Mouse (Mus musculus): ENCODE measurements at regions not wholly inside any gene's neighbourhood (a gene's known extent, or its start where the extent isn't known, plus 50 kb on each side); places are given as distances from the start of the nearest gene placed in this dataset.

DNA sequence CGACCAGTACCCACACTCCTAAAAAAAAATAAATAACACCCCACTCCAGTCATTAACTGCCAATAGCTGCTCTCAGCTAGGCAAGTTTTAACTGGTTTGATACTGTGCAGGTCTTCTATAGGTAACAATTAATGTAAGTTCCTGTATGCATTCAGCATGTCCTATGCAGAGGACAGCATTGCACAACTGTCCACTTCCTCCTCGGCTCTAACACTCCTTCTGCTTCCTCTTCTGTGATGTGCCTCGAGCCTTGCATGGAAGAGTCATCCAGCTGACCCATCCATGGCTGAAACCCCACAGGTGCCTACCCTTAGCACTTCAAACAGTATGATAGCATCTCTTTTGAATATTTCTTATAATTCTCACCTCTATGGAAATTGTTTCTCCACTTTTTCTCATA, 449.4 kb upstream of the Rag2 start:
- no peak for DNase-seq (ENCODE audit: extremely low read depth, low read depth, low spot score)

DNA sequence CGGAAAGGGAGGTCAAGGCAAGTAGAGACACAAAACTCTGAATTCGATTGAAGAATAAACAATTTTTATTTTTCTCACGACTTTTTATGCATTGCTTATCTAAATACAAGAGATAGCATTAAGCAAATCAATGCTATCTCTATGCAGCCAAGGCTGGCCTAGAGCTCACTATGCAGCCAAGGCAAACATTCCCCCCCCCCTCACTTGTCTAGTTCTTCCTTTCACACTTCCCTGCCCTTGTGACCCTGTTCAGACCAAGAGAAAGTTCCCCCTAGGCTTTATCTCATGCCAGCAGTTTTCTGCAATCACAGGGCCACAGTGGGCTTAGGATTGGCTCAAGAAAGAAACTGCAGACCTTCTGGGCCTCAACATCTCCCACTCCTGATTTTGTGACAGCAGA, 417.9 kb upstream of the Rag2 start:
- no peak for DNase-seq (ENCODE audit: extremely low read depth, low read depth, low spot score)

DNA sequence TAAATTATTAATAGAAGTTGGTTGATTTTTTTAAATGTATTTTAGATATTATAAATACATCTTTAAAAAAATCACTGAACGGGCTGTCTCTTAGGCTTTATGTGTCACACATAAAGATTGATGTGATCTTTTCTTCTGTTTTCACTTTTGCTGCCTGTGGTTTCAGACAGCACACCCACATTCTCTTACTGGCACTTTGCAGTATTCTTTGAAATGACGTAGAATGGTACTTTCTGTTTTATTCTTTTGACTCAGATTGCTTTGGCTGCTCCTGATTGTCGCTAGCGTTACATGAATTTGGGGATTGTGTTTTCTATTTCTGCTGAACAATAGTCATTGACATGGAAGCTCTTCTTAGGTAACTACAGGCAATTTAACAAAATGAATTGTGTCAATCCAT, 415.4 kb upstream of the Rag2 start:
- DNase-seq (ENCODE audit: extremely low read depth, low read depth, low spot score), result no peak

DNA sequence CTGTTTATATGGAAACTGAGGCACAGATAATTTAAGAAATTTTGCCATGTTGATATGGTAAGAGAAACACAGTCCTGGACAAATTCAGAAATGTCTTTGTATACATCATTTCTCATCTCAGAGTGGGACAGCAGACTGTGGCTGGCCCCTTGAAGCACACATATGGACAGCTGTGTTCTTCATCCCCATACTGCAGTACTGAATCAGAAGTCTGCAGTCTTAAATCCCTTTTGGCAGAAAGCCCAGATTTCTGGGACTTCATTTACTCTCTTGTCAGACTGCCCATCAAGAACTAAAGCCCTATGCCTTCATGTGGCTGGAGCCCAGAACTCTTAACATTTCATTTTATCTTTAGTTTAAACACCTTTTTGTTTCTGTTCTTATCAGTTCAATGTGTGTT, 403.8 kb upstream of the Rag2 start:
- no peak for DNase-seq (ENCODE audit: extremely low read depth, low read depth, low spot score)

DNA sequence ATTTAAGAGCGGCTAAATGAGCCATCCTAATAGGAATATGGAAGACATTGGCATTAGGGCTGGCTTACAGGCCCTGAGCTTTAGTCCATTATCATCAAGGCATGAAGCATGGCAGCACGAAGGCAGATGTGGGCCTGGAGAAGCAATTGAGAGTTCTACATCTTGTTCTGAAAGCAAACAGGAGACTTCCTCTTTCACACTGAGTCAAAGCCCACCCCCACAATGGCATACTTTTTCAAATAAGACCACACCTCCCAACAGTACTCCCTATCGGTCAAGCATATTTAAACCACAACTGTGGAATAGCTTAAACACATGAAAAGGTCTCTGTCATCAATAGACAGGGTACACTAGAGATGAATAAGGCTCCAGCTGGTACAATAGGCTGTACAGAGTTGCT, 381.5 kb upstream of the Rag2 start:
- no peak for DNase-seq (ENCODE audit: extremely low read depth, low read depth, low spot score)

DNA sequence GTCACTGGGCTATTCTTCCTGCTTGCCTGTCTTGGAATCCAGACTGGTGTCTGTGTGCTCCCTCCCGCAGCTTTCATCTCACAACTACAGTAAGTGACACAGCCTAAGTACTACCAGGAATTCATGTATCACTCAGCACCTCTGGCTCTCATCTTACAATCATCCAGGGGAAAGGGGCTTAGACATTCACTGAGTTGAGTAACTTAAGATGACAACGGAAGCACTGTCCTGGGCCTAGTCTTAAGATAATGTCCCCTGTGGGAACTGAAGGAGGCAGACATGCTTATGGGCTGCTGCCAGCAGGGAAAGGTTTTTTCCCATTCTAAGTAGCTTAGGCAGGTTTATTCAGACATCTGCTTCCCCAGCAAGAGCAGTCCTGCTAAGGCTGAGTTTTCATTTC, 377.4 kb upstream of the Rag2 start:
- DNase-seq (ENCODE audit: extremely low read depth, low read depth, low spot score), result no peak

DNA sequence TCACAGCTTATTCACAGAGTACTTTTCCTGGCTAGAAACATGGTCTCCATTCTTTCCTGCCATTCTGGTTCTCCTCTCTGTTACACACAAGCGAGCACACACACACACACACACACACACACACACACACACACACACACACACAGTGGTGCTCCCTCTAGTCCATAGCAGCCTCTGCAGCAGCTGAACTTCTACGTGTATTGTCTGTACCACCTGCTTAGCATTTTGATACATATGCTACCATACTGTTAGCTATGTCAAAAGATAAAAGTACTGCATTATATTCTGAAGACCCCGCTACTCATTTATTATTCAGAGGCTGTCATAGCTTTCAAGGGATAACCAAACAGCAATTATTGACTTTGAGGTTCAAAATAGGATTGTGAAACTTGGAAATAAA, 372.3 kb upstream of the Rag2 start:
- no peak for DNase-seq (ENCODE audit: extremely low read depth, low read depth, low spot score)

DNA sequence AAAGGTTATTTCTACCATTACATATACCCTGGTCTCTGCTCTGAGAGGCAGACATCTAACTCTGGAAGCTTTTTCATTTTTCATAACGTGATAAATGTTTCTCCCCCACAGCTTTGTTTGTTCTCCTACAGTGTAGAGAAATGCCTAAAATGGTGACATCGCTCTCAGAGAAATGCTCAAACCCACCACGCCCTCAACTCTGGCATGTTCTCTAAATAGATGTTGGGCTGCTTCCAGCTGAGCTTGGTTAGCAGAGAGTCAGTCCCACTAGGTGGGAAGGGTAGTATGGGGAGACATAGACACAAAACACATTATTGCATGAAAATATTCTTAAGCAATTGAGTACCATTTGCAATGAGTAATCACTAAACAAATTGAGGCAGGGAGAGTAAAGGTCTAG, 368.1 kb upstream of the Rag2 start:
- DNase-seq (ENCODE audit: extremely low read depth, low read depth, low spot score), result no peak

DNA sequence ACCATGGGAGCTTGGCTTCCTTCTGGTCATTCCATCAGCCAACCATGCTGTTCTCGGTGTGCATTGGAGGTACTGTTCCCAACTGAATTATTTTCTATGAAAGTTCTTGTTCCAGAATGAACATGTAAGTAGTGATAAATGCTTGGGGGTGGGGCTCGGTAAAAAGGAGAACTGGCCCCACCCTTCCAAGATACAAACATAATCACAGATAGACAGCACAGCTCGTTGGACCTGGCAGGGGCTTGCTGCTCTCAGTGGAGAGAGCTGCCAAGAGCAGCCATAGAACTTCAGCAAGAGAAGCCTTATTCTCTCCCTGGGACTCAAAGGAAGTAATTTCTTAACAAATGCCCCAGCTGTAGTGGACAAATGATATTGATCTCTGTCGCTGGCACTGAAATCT, 360.6 kb upstream of the Rag2 start:
- DNase-seq (ENCODE audit: extremely low read depth, low read depth, low spot score), result no peak

DNA sequence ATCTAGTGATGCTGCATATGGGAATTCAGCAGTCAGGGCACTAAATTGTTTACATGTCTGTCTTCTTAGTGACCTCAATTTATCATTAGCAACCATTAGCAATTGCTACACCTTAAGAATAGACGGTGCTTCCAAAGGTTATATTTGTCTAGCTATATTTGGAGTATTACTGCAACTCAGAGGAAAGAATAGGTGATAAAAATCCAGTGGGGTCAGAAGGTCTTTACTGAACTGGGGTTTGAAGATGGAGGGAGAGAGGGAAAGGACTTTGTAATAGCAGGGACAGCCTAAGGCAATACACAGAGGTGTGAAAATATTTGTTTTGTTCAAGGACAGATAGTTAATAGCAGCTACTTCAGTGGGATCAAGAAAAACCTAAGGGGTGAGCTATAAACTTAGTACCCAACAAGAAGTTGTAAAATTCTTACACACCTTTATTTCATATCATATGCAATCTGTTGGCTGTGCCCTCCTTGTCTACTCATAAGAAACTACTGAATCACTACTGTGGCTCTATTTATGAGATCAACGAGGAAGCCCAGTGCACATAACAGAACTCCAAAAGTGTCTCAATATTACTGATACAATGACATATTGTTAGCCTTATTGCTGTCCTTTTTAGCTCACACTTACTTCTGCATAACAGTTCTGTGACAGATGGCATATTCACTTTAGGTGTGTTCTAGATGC, 357.7 kb upstream of the Rag2 start:
- DNase-seq (ENCODE audit: extremely low read depth, low read depth, low spot score), result no peak

DNA sequence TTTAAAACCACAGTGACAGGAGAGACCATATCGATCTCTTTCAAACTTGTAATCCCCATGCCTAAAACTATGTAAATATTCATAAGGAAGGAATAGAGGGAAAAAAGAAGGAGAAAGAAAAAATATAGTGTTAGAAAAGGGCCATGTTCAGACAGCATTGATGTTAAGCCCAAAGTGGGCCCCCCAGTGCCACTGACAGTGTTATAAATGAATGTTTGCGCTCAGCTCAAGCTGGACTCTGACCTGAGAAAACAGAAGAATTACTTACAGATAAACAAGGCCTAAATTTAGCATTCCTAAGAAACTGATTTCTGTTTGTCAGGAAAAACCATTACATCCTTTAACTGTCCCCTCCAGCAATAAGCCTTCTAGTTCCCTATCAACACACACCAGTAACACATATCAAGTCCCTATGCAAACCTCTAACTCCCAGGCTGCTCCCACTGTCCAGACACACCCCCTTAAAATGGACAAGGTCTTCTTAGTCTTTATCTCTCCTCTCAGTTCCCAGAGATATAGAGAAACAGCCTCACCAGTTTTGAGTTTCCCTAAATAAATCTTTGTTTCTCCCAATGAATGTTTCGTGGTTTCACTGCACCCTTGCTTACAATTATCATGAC, 350.4 kb upstream of the Rag2 start:
- no peak for DNase-seq (ENCODE audit: extremely low read depth, low read depth, low spot score)

DNA sequence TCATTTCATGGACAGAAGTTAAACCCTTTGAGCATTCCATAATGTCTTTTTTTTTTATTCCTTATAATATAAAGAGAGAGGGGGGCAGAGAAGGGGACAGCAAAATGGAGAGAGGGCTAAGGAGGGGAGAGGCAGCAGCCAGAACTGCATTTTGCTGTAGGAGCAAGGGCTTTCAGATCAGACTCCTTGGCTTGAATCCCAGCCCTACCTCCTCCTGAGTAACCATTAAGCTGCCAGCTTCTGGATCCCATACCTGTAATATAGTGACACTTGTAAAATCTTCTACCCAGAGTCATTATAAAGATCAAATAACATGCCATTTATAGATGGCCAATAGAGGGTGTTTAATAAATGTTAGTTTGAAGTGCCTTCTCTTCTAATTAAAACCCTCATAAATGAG, 339.6 kb upstream of the Rag2 start:
- DNase-seq (ENCODE audit: extremely low read depth, low read depth, low spot score), result no peak

DNA sequence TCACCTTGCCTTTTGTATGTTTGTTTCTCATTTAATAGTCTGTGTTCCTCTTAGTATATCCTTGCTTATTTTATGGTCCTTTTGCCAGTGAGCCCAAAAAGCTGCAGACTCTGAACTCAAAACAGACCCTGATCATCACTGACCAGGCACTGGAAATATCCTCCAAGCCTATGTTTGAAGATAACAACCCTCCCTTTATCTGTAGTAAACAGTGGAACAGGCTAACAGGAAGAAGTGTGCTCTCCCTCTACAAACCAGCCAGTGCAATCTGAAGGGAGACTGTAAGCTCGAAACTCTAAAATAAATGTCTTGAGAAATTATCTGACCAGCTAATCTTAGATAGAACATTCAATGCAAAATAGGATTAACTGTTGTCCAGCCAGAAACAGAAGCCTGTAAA, 336.4 kb upstream of the Rag2 start:
- DNase-seq (ENCODE audit: extremely low read depth, low read depth, low spot score), result no peak

DNA sequence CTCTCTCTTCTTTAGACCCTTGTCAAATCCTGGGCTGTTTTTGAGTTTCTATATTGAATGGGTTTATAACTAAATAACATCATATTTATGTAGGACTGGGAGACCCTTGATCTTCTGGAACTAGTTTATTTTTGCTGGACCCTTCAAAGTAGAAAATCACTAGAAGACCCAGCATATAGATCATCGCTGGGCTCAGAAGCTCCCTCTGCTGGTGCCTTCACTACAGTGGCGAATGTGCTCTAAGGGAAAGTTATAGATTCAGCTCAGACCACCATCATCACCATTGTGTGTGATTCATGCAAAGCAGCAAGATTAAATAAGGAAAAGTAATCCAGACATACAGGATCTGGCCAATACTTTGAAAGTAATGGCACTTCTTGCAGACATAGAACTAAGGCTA, 335.4 kb upstream of the Rag2 start:
- no peak for DNase-seq (ENCODE audit: extremely low read depth, low read depth, low spot score)

DNA sequence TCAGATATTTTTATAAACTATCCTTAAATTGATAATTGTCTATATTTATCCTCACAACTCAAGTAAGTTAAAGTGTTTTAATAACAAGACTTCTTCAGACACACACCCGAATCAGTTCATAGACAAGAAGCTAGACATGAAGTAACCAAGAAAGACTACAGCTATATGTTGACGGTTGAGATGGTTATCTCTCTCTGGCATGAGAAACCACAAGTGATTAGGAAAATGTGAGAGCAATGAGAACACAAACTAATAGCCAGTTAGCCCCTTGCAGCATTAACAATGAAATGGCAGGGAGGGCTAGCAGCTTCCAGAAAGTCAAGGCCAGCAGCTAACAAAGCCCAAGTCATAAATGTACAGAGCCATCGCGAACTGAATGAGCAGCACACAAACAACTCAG, 333.8 kb upstream of the Rag2 start:
- no peak for DNase-seq (ENCODE audit: extremely low read depth, low read depth, low spot score)

DNA sequence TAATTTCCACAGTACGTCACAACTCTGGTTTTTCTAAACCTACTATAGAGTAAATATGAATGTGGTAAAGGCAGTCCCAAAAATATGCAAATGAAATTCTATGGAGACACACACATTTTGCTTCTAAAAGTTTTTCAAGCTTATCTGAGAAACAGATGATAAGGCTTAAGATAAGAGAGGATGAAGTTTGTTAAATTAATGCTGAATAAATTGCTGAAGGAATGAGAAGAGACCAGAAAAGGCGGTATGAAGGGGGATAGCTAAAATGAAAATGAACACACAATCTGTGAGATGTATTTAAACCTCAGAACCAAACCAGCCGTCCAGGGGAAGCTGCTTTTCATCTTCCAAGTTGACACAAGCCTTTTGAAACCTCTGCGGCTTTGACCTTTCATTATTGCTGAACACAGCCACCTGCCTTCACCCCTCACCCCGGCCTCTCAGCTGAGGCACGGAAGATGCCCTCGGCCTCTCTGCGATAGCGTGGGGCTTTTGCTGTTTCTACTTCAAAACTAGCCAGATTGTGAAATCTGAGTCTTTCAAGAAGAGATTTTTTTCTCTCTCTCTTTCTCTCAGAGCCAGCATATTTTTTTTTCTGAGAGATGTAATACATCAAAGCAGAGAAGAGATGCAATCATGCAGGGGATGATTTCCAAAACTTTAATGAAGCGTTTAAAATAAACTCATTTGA, 328.7 kb upstream of the Rag2 start:
- DNase-seq (ENCODE audit: extremely low read depth, low read depth, low spot score), result no peak

DNA sequence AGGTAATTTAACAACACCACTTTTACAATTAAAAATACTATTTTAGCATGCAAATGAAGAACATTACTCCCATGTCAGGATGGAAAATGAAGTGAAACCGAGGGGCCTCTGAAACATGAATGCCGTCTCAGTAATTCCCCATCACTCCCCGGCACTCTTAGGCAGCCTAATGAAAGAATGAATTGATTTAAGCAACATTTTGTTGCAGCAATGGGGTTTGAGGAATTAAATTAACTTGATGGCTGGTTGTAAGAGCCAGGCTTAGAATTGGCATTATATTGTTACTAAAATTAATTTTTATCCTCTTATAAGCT, 328.2 kb upstream of the Rag2 start:
- DNase-seq (ENCODE audit: extremely low read depth, low read depth, low spot score), result no peak

DNA sequence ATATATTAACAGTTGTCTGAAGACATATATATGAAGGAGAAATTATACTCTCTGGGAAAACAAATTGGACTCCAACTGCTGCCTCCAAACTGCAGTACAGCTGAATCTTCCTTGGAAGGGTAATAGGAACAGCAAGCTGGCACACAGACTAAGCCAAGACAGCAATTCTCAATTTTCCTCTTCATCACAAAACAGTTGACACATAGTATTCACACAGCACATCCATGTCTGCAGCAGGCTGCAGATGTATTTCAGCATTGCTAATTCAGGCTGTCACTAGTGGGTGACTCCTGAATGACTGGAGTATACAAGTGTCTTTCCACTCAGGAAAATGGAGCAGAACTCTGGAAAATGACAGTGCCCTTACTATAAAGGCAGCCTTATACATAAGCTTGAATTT, 327.7 kb upstream of the Rag2 start:
- no peak for DNase-seq (ENCODE audit: extremely low read depth, low read depth, low spot score)

DNA sequence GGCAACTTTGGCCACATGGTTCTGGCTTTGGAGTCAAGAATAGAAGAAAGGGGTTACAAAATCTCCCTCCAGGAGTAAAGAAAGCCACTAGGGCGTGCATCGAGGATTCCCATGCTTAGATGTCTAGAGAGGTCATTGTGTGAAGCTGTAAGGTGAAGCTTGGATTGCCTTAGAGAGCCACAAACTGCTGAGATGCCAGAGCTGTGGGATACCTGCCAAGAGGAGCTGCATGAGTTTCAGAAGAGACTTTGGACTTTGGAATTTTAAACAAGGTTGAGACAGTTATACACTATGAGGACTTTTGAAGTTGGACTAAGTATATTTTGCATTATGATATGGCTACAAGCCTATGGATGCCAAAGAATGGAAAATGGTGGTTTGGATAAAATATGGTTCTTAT, 325.4 kb upstream of the Rag2 start:
- no peak for DNase-seq (ENCODE audit: extremely low read depth, low read depth, low spot score)

DNA sequence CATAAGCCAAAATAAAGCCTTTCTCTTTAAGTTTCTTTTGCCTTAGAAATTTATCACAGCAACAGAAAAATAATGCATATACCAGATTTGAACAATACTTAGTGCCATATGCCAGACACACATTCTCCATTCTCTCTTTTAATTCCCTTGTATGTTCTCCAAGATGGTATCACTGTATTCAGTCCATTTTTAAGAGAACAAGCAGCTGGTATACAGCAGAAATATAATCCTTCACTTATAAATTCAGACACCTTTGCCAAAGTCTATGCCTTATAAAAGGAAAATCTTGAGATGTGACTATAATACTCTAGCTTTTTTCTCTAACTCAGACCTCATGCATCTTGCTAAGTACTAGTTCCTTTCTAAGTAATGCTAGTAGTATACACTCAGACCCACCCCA, 324.4 kb upstream of the Rag2 start:
- DNase-seq (ENCODE audit: extremely low read depth, low read depth, low spot score), result no peak

DNA sequence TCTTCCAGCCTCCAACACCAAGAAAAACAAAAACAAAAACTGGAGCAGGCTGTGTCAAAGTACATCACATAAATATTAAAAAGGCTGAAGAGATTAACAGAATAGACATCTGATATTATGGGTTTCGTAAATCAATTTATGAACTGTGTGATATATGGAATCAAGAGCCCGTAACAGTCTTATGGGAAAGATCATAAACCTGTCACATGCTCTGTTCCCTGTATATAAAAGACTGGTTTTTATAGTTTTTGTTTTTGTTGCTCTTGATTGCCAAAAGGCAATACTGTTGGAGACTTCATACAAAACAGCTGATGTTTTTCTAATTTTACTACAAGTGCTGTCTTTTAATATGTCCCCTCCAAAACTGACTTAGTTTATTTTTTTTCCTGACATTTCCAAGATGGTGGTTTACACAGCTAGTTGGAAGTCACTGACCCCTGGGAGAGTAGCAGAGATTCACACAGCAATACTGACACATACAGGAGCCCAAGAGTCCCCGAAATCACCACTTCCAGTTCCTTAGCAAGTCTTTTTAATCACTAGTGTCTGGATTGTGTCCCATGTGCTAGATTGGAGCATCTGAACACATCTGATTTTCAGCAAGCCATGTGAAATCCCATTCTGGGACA, 303.1 kb upstream of the Rag2 start:
- DNase-seq (ENCODE audit: extremely low read depth, low read depth, low spot score), result no peak

DNA sequence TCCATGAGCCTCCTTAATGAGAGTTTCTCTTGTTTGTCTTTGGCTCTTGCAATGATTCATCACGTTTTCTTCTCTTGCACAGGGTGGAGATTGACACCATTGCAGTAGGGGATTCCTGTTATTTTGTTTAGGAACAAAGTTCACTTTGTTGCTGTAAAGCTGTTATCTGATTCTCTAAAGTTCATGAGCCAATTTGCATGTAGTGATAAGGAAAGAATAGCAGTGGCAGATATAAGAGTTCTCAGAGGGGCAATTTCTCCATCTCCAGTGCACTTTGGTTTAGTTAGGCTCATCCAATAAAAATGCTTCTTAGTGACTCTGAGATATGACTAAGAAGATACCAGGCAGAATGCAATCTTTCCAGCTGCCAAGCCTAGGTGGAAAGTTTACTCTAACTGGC, 267.8 kb upstream of the Rag2 start:
- DNase-seq (ENCODE audit: extremely low read depth, low read depth, low spot score), result no peak

All from fat pad, adult 2 months (tissue).